Mouse (Mus musculus) limb, embryonic 11.5 days (tissue): ENCODE data around the gene Batf. TPM values are rescaled to one million over a fixed set of nuclear protein-coding genes. Genes with fewer than 3 reads are reported as not detected.
A peak's percentile ranks its signal among the peaks of the same experiment; 100 is the strongest.

Experiments
- ATAC-seq: fragments of 200-750 bp; cut with Nextera tagmentation; 2 replicates; pipeline ENCODE4 v1.8.0; 2017; ENCODE audit warnings: low read depth; ENCODE audit not compliant: insufficient number of reproducible peaks, low FRiP score, low TSS enrichment
- DNase-seq: peaks from one replicate; pipeline ENCODE4 v3.0.0-alpha.2; 2015; ENCODE audit warnings: low spot score
- H3K27ac ChIP-seq: fragments of 300-500 bp; sonication (generic); replicated peaks from 2 replicates; pipeline ENCODE4 v1.5.1; 2014; ENCODE audit warnings: low read depth, mild to moderate bottlenecking, low read length
- H3K27me3 ChIP-seq: fragments of 300-500 bp; sonication (generic); 2 replicates; pipeline ENCODE4 v1.6.1; 2014; ENCODE audit warnings: mild to moderate bottlenecking, low read length, mixed read lengths; ENCODE audit not compliant: control insufficient read depth, insufficient read depth
- H3K36me3 ChIP-seq: fragments of 300-500 bp; sonication (generic); 2 replicates; pipeline ENCODE4 v1.6.1; 2014; ENCODE audit warnings: mild to moderate bottlenecking, low read length, moderate library complexity, mixed read lengths; ENCODE audit not compliant: control insufficient read depth, insufficient read depth
- H3K4me1 ChIP-seq: fragments of 300-500 bp; sonication (generic); 2 replicates; pipeline ENCODE4 v1.6.1; 2014; ENCODE audit warnings: low read length, mixed read lengths; ENCODE audit not compliant: control insufficient read depth, insufficient read depth
- H3K4me2 ChIP-seq: fragments of 300-500 bp; sonication (generic); 2 replicates; pipeline ENCODE4 v1.6.1; 2014; ENCODE audit warnings: low read depth, mild to moderate bottlenecking, moderate library complexity; ENCODE audit not compliant: severe bottlenecking
- H3K4me3 ChIP-seq: fragments of 300-500 bp; sonication (generic); 2 replicates; pipeline ENCODE4 v1.5.1; 2014; ENCODE audit warnings: low read depth, low read length
- H3K9ac ChIP-seq: fragments of 300-500 bp; sonication (generic); 2 replicates; pipeline ENCODE4 v1.6.1; 2014; ENCODE audit warnings: mild to moderate bottlenecking, low read length
- H3K9me3 ChIP-seq: fragments of 300-500 bp; sonication (generic); 2 replicates; pipeline ENCODE4 v1.6.1; 2016; ENCODE audit warnings: low read length; ENCODE audit not compliant: control insufficient read depth
- whole genome bisulfite sequencing: fragments of 180-500 bp; shearing (Covaris S2); extraction: QIAGEN DNeasy Blood & Tissue Kit; methylation state at CpG from one replicate; pipeline ENCODE4 v1.1.7; 2014; 5-methylcytosine and 5-hydroxymethylcytosine counted together
- polyA plus RNA-seq: library from polyadenylated mRNA; unstranded; fragments of >200 nt; fragmentation: Nextera tagmentation; extraction: Ambion mirVana; gene quantifications from 2 replicates; pipeline ENCODE4 v1.2.1, GENCODE M21; 2014

Batf gene
- polyA plus RNA-seq, 1 experiment from 2014 or later, result 1.5 TPM

DNA sequence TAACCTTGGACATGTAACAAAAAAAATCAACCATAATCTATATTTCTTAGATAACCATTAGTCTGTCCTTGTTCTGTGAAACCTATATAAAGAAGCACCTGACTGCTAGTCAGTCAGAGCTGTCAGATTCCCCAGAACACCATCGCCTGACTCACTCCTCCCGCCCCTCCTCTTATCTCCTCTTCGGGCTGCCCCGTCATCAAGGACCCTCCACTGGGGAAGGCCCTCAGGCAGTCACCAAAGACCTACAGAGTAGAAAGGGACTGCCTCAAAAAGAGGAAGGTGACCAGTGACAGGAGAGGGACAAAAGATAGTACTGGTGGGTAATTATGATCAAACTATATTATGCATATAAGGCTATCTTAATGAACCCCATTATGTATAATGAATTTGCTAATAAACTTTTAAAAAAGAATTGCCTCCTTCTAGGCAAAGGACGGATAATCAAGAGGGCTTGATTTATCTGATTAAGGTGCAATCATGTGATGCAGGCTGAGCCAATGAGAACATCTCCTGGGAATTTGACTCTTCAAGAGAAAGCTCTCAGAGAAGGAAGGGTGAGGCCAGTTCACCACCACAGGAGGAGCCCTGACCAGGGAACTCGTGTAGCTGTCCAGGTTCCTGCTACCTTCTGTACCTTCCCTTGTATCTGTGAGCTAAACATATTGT, 40.4 kb downstream of the Batf start:
- Histone ChIP-seq H3K4me2 (no peak overlapping the region), H3K27ac (no peak overlapping the region)
- ATAC-seq, result no peak

GRCm38 (mm10) chr12:85728181-85728580, 41.7 kb downstream of the Batf start:
- Histone ChIP-seq H3K27ac (no peak overlapping the region), H3K4me2 (no peak overlapping the region), H3K9ac (no peak overlapping the region), H3K4me1 (no peaks in the 10 kb centered on the region), H3K9me3 (no peaks in the 10 kb centered on the region), H3K36me3 (no peaks in the 10 kb centered on the region), H3K4me3 (no peak overlapping the region), H3K27me3 (no peaks in the 10 kb centered on the region)
- DNase-seq (no peak), ATAC-seq (no peak)
- WGBS, result 91% methylated on average over 7 of the region's 7 CpGs

More for the DNA sequence above, 40.4 kb downstream of the Batf start:
- 63% methylated on average over 6 of the region's 6 CpGs for WGBS
- Histone ChIP-seq H3K4me3 (no peak overlapping the region), H3K27me3 (no peaks in the 10 kb centered on the region), H3K9me3 (no peaks in the 10 kb centered on the region), H3K4me1 (no peaks in the 10 kb centered on the region), H3K36me3 (no peaks in the 10 kb centered on the region), H3K9ac (no peak overlapping the region)
- no peak for DNase-seq

DNA sequence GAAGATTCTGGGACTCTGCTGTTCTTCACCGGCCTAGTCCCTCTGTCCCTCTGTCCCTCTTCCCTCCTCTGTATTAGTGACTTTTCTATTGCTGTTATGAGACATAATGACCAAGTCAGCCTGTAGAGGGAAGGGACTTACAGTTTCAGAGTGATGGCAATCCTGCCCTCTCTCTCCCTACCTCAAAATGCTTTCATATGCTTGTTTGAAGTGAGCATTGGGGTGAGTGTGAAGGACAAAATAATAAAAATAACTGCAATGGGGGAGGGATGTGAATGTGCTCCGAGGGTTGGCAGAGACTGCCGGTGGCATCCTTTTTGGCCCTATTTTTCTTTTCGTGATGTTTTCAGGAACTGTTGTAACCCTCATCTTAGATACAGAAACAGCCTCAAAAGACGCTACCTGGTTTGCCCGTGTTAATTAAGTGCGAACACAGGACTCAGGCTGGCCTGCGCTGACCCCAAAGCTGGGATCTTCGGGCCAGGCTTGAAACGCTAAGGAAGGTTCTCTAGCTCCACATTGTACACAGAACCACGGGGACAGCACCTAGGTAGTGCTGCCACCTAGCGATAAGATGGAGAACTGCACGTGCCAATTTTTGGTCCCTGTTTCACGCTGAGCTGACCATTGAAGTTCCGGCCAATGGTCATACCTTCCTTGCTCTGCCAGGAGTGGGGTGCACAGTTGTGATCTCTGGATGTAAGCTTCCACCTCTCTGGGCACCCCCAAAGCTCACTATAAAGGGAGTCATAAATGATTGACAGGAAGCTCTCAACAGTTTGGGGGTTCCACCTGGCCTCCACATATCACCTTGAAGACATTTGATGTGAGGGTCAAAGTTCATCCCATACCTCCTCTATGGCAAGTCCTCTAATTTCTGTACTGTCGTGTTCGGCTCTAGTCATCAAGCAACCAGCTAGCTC, 42.8 kb downstream of the Batf start:
- Histone ChIP-seq H3K27ac (no peak overlapping the region), H3K4me1 (no peaks in the 10 kb centered on the region), H3K9ac (no peak overlapping the region), H3K4me3 (no peak overlapping the region), H3K4me2 (no peak overlapping the region), H3K27me3 (no peaks in the 10 kb centered on the region), H3K9me3 (no peaks in the 10 kb centered on the region), H3K36me3 (no peaks in the 10 kb centered on the region)
- DNase-seq, result peak; percentile 81
- no peak for ATAC-seq
- WGBS, result 38% methylated on average over 17 of the region's 17 CpGs

DNA sequence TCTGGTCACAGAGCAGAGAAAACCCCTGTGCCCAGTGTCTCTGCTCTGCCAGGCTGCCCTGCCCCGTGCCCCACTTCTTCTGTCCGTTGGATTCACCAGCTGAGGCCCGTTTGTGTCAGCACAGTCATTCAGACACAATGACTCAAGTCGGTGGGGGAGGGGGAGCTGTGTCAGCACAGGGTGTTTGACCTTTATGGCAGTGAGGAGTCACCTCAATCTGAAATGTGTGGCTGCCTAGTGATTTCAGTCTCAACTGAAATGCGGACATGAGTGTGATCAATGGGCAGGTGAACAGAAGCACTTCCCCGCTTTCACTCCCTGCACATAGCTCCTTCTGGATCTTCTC, 43.4 kb downstream of the Batf start:
- Histone ChIP-seq H3K27me3 (no peaks in the 10 kb centered on the region), H3K4me3 (no peak overlapping the region), H3K9me3 (no peaks in the 10 kb centered on the region), H3K9ac (no peak overlapping the region), H3K36me3 (no peaks in the 10 kb centered on the region), H3K27ac (no peak overlapping the region), H3K4me1 (no peaks in the 10 kb centered on the region), H3K4me2 (no peak overlapping the region)
- no peak for DNase-seq
- ATAC-seq, result no peak
- 68% methylated on average over 6 of the region's 6 CpGs for WGBS

DNA sequence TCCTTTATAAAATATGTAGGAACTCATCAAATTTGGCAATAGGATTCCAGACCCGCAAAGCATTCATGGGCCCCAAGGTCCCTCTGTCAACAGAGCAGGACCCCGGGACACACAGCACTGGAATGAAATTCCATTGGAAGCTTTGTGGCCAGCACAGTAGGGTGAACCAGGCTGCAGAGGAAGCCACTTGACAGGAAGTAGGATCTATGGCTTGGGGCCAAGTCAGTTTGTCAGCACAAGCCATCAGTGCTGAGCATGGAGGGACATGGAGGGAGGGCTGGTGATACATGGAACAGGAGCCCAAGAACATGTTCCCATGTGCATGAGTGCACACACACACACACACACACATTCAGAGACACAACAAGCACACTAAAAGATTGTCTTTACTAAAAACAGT, 49.7 kb downstream of the Batf start:
- ATAC-seq (no peak), DNase-seq (no peak)
- Histone ChIP-seq H3K4me1 (no peaks in the 10 kb centered on the region), H3K27ac (no peak overlapping the region), H3K36me3 (no peaks in the 10 kb centered on the region), H3K27me3 (no peaks in the 10 kb centered on the region), H3K9ac (no peak overlapping the region), H3K9me3 (no peaks in the 10 kb centered on the region), H3K4me3 (no peak overlapping the region), H3K4me2 (no peak overlapping the region)
- 86% methylated on average over 2 of the region's 2 CpGs for WGBS

- WGBS, result 88% methylated on average over 3 of the region's 3 CpGs
- H3K27me3 ChIP-seq, result no peaks in the 10 kb centered on the region
- DNase-seq (no peak), ATAC-seq (no peak)
- H3K4me1 ChIP-seq, result no peaks in the 10 kb centered on the region
- no peak overlapping the region for H3K4me3 ChIP-seq
- H3K9me3 ChIP-seq, result no peaks in the 10 kb centered on the region
- H3K4me2 ChIP-seq, result no peak overlapping the region
- no peak overlapping the region for H3K27ac ChIP-seq
- no peak overlapping the region for H3K9ac ChIP-seq
- no peaks in the 10 kb centered on the region for H3K36me3 ChIP-seq
Observed at GRCm38 (mm10) chr12:85736960-85737359, 50.5 kb downstream of the Batf start.

DNA sequence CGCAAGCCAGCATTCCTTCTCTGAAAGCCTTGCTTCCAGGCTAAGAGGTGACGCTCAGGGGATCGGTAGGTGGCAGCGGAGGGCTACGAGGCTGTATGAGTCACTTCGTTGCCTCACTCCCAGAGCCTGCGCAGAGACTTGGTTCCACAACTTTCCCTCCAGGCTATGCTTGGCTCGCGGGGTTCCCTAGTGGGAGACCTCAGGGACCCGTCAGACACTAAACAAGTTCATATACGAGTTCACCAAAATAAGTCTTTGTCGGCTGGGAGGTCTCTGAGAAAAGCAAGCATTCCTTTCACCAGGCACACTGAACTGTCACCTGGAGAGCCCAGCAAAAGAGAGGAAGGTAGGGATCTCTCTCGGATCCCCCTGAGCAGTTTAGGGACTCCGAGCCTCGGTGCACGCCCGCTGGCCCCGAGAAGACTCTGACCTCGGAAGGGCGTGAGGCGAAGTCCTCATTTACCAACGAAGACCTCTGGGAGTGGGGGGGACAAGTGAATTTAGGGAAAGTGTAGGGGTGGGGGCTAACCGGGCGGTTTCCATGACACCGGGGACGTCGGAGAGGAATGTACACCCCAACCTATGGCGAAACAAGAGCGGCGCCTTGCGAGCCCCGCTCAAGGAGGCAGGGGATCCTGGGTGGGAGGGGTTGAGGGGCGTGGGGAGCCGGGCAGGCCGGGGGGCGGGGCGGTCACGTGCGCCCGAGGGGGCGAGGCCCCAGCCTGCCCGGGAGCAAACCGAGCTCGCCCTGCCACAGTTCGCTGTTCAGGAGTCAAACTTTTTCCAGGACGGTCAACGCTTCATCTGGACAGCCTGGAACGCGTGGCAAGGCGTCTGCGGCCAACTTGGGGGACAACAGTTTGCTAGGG, 59.6 kb downstream of the Batf start, which contains the start of gene Flvcr2:
Flvcr2 (plus strand) TSS at position 713 of the 869 bp plus-strand sequence.
- peak within 1 kb of the TSS; percentile 45 for H3K9ac ChIP-seq
- WGBS, result 1% methylated on average over 49 of the region's 51 CpGs
- H3K4me3 ChIP-seq, result peak within 1 kb of the TSS; percentile 35
- ATAC-seq (peak; percentile 84), DNase-seq (peak; percentile 83)
- H3K9me3 ChIP-seq, result no peaks in the 10 kb centered on the region
- H3K27ac ChIP-seq, result no peak within 1 kb of the TSS
- H3K27me3 ChIP-seq, result 0 out of 2 replicates have a peak, but pooled peaks cover 2% of the 10 kb centered on the region
- peaks cover 3% of the 10 kb centered on the region; the same call in 1 of the 2 replicates for H3K4me1 ChIP-seq
- no peaks in the 10 kb centered on the region for H3K36me3 ChIP-seq
- H3K4me2 ChIP-seq, result peak within 1 kb of the TSS; percentile 82

GRCm38 (mm10) chr12:85746696-85747219, 60.3 kb downstream of the Batf start:
- no peaks in the 10 kb centered on the region for H3K9me3 ChIP-seq
- H3K4me2 ChIP-seq, result peak overlapping the region; percentile 82
- H3K36me3 ChIP-seq, result no peaks in the 10 kb centered on the region
- WGBS, result 21% methylated on average over 21 of the region's 21 CpGs
- ATAC-seq (peak; percentile 28; the same call in 1 of the 2 replicates), DNase-seq (no peak)
- H3K27ac ChIP-seq, result no peak overlapping the region
- peaks cover 3% of the 10 kb centered on the region; the same call in 1 of the 2 replicates for H3K4me1 ChIP-seq
- H3K9ac ChIP-seq, result peak overlapping the region; percentile 35; the same call in 1 of the 2 replicates
- 0 out of 2 replicates have a peak, but pooled peaks cover 2% of the 10 kb centered on the region for H3K27me3 ChIP-seq
- H3K4me3 ChIP-seq, result peak overlapping the region; percentile 35
